Mouse (Mus musculus) lung, embryonic 16.5 days (tissue): ENCODE measurements around the gene Limch1. TPM values are rescaled to one million over a fixed set of nuclear protein-coding genes. Genes with fewer than 3 reads are reported as not detected.
A peak's percentile ranks its signal among the peaks of the same experiment; 100 is the strongest.

Experiments
- ATAC-seq: fragments of 200-750 bp; cut with Nextera tagmentation; 2 replicates; pipeline ENCODE4 v1.8.0; 2017; ENCODE audit warnings: low read depth, mild to moderate bottlenecking, moderate library complexity
- H3K27ac ChIP-seq: fragments of 300-500 bp; sonication (generic); 2 replicates; pipeline ENCODE4 v1.5.1; 2014; ENCODE audit warnings: mild to moderate bottlenecking, control low read depth, low read length
- H3K27me3 ChIP-seq: fragments of 300-500 bp; sonication (generic); 2 replicates; pipeline ENCODE4 v1.6.1; 2014; ENCODE audit warnings: low read depth, low read length, mixed read lengths; ENCODE audit not compliant: control insufficient read depth, insufficient read depth
- H3K36me3 ChIP-seq: fragments of 300-500 bp; sonication (generic); 2 replicates; pipeline ENCODE4 v1.6.1; 2014; ENCODE audit warnings: low read length; ENCODE audit not compliant: control insufficient read depth, insufficient read depth
- H3K4me1 ChIP-seq: fragments of 300-500 bp; sonication (generic); replicated peaks from 2 replicates; pipeline ENCODE4 v1.6.1; 2014; ENCODE audit warnings: low read length, mixed read lengths; ENCODE audit not compliant: control insufficient read depth, insufficient read depth
- H3K4me2 ChIP-seq: fragments of 300-500 bp; sonication (generic); 2 replicates; pipeline ENCODE4 v1.6.1; 2014; ENCODE audit warnings: low read depth, low read length, control low read depth
- H3K4me3 ChIP-seq: fragments of 300-500 bp; sonication (generic); 2 replicates; pipeline ENCODE4 v1.5.1; 2014; ENCODE audit warnings: mild to moderate bottlenecking, low read length, control low read depth
- H3K9ac ChIP-seq: fragments of 300-500 bp; sonication (generic); 2 replicates; pipeline ENCODE4 v1.6.1; 2014; ENCODE audit warnings: low read length, control low read depth
- H3K9me3 ChIP-seq: fragments of 300-500 bp; sonication (generic); 2 replicates; pipeline ENCODE4 v1.6.1; 2016; ENCODE audit warnings: low read length; ENCODE audit not compliant: control insufficient read depth
- WGBS: fragments of 180-500 bp; shearing (Covaris S2); extraction: QIAGEN DNeasy Blood & Tissue Kit; methylation state at CpG from one replicate; pipeline ENCODE4 v1.1.7; 2014; 5-methylcytosine and 5-hydroxymethylcytosine counted together
- polyA plus RNA-seq: library from polyadenylated mRNA; unstranded; fragments of >200 nt; fragmentation: Nextera tagmentation; extraction: Ambion mirVana; gene quantifications from 2 replicates; pipeline ENCODE4 v1.2.1, GENCODE M21; 2015

The Limch1 gene
- polyA plus RNA-seq, 1 experiment from 2014 or later = 97.4 TPM

DNA sequence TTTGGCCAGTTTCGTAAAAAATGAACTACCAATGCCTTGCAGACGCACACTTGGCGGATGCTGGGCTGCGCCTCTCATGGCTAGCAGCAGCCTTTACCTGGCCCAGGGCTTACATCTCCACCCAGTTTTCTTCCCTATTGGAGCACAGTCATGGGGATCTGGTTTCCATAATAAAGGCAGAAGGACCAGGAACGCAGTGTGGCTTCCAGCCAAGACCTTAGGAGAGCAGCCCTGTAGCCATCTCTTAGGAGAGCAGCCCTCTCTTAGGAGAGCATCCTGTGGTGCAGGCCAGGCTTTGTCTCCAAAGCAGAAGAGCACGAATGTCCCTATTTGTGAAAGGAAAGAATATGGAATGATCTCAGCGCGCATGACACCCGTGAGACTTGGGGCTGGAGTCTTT, 163.3 kb downstream of the Limch1 start:
- H3K27ac ChIP-seq = peak overlapping the region; percentile 68
- no peak overlapping the region for H3K4me2 ChIP-seq
- H3K27me3 ChIP-seq = no peaks in the 10 kb centered on the region
- no peaks in the 10 kb centered on the region for H3K9me3 ChIP-seq
- H3K36me3 ChIP-seq = no peaks in the 10 kb centered on the region
- no peak overlapping the region for H3K4me3 ChIP-seq
- 88% methylated on average over 9 of the region's 9 CpGs for WGBS
- no peak overlapping the region for H3K9ac ChIP-seq
- peaks cover 18% of the 10 kb centered on the region for H3K4me1 ChIP-seq
- ATAC-seq = no peak

- Histone ChIP-seq H3K9me3 (no peaks in the 10 kb centered on the region), H3K27me3 (no peaks in the 10 kb centered on the region), H3K27ac (no peak overlapping the region), H3K4me2 (no peak overlapping the region), H3K4me3 (no peak overlapping the region), H3K4me1 (peaks cover 18% of the 10 kb centered on the region), H3K36me3 (no peaks in the 10 kb centered on the region), H3K9ac (no peak overlapping the region)
- no peak for ATAC-seq
- whole genome bisulfite sequencing = 17% methylated on average over 2 of the region's 2 CpGs
Measured at GRCm38 (mm10) chr5:66909962-66910361, 164.3 kb downstream of the Limch1 start.

DNA sequence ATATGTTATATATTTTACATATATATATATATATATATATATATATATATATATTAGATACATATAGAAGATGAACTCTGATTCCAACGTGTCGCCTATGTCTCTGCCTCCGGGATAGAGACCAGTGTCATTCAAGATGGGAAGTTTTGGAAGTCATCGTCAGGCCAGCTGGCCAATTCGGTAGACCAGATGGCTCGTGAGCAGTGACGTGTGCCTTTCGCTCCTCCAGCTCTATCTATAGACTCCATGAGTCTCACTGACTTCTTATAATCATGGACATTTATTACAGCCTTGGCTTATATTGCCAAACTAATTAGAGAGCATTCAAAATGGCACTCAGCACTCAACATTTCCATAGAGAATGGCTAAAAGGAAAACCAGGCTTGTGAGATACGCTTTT, 165.0 kb downstream of the Limch1 start:
- peak; percentile 13; the same call in 1 of the 2 replicates for ATAC-seq
- H3K36me3 ChIP-seq = no peaks in the 10 kb centered on the region
- WGBS = 76% methylated on average over 9 of the region's 9 CpGs
- no peaks in the 10 kb centered on the region for H3K27me3 ChIP-seq
- no peak overlapping the region for H3K9ac ChIP-seq
- peaks cover 13% of the 10 kb centered on the region for H3K4me1 ChIP-seq
- H3K4me2 ChIP-seq = no peak overlapping the region
- H3K9me3 ChIP-seq = no peaks in the 10 kb centered on the region
- peak overlapping the region; percentile 92 for H3K27ac ChIP-seq
- no peak overlapping the region for H3K4me3 ChIP-seq

GRCm38 (mm10) chr5:66911068-66911467, 165.4 kb downstream of the Limch1 start:
- H3K4me1 ChIP-seq = peaks cover 12% of the 10 kb centered on the region
- no peak overlapping the region for H3K9ac ChIP-seq
- no peak overlapping the region for H3K4me3 ChIP-seq
- peak overlapping the region; percentile 92 for H3K27ac ChIP-seq
- ATAC-seq = peak; percentile 90
- H3K27me3 ChIP-seq = no peaks in the 10 kb centered on the region
- H3K36me3 ChIP-seq = no peaks in the 10 kb centered on the region
- no peaks in the 10 kb centered on the region for H3K9me3 ChIP-seq
- H3K4me2 ChIP-seq = no peak overlapping the region
- 32% methylated on average over 4 of the region's 4 CpGs for WGBS

DNA sequence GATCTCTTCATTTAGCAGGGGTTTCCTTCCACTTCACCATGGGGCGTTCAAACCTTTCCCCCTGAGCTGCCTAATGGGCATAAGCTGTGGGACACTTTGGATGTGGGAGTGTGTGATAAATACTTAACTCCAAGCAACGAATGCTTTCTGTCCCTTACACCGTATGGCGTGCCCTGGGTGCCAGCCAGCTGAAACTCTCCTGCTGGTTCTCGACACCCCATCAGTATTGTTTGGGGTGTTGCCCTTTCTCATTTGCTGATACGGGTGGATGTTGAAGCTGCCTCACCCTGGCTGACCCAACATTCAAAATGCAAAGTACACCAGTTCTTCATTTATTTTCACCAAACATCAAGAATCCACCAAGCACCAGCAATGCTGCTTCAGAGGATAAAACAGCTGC, 168.2 kb downstream of the Limch1 start:
- H3K9me3 ChIP-seq = no peaks in the 10 kb centered on the region
- H3K4me1 ChIP-seq = peaks cover 10% of the 10 kb centered on the region
- no peak overlapping the region for H3K4me2 ChIP-seq
- 57% methylated on average over 6 of the region's 6 CpGs for WGBS
- H3K27ac ChIP-seq = peak overlapping the region; percentile 47; the same call in 1 of the 2 replicates
- H3K27me3 ChIP-seq = no peaks in the 10 kb centered on the region
- H3K9ac ChIP-seq = no peak overlapping the region
- peak; percentile 51 for ATAC-seq
- H3K36me3 ChIP-seq = no peaks in the 10 kb centered on the region
- no peak overlapping the region for H3K4me3 ChIP-seq

GRCm38 (mm10) chr5:66917353-66918315, 172.0 kb downstream of the Limch1 start:
- 83% methylated on average over 8 of the region's 8 CpGs for WGBS
- no peak overlapping the region for H3K4me3 ChIP-seq
- H3K9me3 ChIP-seq = no peaks in the 10 kb centered on the region
- ATAC-seq = no peak
- H3K9ac ChIP-seq = no peak overlapping the region
- no peak overlapping the region for H3K4me2 ChIP-seq
- peaks cover 6% of the 10 kb centered on the region for H3K4me1 ChIP-seq
- no peak overlapping the region for H3K27ac ChIP-seq
- no peaks in the 10 kb centered on the region; the same call in 1 of the 2 replicates for H3K36me3 ChIP-seq
- H3K27me3 ChIP-seq = no peaks in the 10 kb centered on the region

DNA sequence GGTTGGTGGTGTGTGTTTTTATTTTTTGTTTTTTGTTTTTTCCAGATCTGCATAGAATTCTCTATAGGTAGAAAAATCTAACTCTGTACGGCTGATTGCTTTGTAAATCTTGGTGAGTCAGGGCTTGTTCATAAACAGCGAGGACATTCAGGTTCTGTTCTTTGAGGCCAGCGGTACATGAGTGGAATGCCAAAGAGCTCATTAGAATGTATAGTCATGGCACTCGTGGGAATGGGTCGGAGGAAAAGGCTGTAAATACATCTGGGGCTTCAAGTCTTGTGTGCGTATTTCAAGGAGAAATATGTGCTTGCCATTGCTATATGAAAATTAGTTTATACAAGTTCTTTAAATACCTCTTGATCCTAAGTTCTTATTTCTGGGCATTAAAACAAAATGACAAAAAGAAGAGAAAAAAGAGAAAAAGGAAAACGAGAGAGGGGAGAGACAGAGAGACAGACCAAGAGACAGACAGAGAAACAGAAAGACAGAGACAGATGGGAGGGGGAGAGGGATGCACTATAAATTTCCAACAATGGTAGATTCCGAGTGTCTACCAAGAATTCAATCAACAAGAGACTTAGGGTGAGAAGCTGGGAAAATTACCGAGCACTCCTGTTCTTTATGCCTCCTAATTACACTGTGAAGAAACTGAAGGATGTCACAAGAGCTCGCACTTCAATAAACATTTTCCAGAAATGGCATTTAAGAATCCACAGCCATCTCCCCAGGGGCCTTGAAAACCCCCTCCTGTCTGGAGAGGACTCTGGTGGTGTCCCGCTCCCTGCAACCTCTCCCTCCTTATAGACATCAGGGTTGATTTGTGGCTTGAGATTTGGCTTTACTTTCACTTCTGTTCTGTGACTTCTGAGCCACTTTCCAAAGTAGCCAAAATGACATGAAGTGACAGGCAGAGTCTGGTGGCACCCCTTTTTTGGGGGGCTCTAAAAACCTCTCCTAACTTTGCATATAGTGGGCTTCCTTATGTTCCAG, 173.0 kb downstream of the Limch1 start:
- Histone ChIP-seq H3K4me1 (peaks cover 6% of the 10 kb centered on the region), H3K4me2 (no peak overlapping the region), H3K27me3 (no peaks in the 10 kb centered on the region), H3K9me3 (no peaks in the 10 kb centered on the region), H3K27ac (no peak overlapping the region), H3K9ac (no peak overlapping the region), H3K36me3 (no peaks in the 10 kb centered on the region; the same call in 1 of the 2 replicates), H3K4me3 (no peak overlapping the region)
- WGBS = 59% methylated on average over 11 of the region's 11 CpGs
- ATAC-seq = no peak

GRCm38 (mm10) chr5:66922582-66922981, 177.0 kb downstream of the Limch1 start:
- Histone ChIP-seq H3K4me1 (peaks cover 3% of the 10 kb centered on the region), H3K27ac (no peak overlapping the region), H3K27me3 (no peaks in the 10 kb centered on the region), H3K4me3 (no peak overlapping the region), H3K9me3 (no peaks in the 10 kb centered on the region), H3K36me3 (peaks cover 1% of the 10 kb centered on the region), H3K4me2 (no peak overlapping the region), H3K9ac (no peak overlapping the region)
- WGBS = 80% methylated on average over 5 of the region's 5 CpGs
- no peak for ATAC-seq

DNA sequence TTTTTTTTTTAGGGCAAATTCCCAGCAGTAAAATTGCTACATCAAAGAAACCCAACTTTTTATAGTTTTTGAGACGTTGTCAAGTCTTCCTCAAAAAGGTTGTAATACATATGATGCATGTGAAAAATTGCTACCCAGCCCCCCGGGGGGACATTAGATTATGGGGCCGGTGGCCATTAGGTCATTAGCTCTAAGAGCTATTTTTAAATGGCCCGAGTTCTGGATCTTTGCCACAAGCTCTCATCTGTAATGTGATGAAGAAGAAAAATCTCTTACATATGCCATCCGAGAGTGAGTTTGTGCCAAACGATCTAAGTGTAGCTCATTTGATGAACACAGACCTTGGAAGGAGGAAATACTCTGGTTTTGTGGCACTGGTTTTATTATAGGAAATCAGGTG, 183.7 kb downstream of the Limch1 start:
- Histone ChIP-seq H3K4me2 (no peak overlapping the region), H3K9ac (no peak overlapping the region), H3K27ac (no peak overlapping the region), H3K9me3 (no peaks in the 10 kb centered on the region), H3K4me3 (no peak overlapping the region), H3K27me3 (no peaks in the 10 kb centered on the region), H3K4me1 (peaks cover 2% of the 10 kb centered on the region; the same call in 1 of the 2 replicates), H3K36me3 (peaks cover 3% of the 10 kb centered on the region; the same call in 1 of the 2 replicates)
- WGBS = 44% methylated on average over 6 of the region's 6 CpGs
- no peak for ATAC-seq
